Mouse (Mus musculus): ENCODE results near the gene Rdh16f1. TPM values are rescaled to one million over a fixed set of nuclear protein-coding genes. Genes with fewer than 3 reads are reported as not detected.

Rdh16f1 gene
- polyA plus RNA-seq, 1 experiment from 2014 or later: not detected

DNA sequence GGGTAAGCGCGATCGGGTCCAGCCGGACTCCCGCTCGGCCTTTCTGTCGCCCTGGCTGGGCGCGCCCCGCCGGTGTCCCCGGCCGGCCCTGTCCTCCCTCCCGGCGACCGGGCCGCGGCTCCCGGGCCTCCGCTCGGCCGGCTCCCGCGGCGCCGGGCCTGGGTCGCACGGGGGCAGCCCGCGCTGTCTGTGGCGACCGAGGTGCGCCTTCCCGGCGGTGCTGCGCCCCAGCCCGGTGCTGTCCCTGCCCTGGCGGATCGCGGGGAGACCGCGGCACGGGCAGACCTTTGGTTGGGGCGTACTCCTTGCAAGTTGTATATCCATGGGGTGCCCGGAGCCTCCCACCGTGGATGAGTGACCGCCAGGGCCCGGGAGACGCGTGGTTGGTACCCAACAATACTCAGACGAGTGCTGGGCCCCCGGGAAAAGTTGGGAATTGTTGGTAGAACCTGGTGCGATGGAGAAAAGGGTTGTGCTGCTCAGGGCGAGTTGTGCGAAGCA lies 19.9 kb upstream of the Rdh16f1 start:
- Histone ChIP-seq H3K4me1 (ENCODE audit: control insufficient read depth, insufficient read depth, low read length) (peaks cover 12% of the 10 kb centered on the region), H3K9ac (replicated peaks; ENCODE audit: low read length) (peak overlapping the region; percentile 98), H3K4me2 (ENCODE audit: low read length) (peak overlapping the region; percentile 72), H3K27me3 (ENCODE audit: control insufficient read depth, insufficient read depth, low read length) (no peaks in the 10 kb centered on the region), H3K36me3 (ENCODE audit: control insufficient read depth, insufficient read depth, low read length) (peaks cover 33% of the 10 kb centered on the region), H3K9me3 (ENCODE audit: control insufficient read depth, low read length) (no peaks in the 10 kb centered on the region), H3K27ac (replicated peaks; ENCODE audit: low read depth, low read length) (peak overlapping the region; percentile 84), H3K4me3 (replicated peaks; ENCODE audit: low read depth, low read length) (peak overlapping the region; percentile 92)
- under 1% methylated on average over 39 of the region's 55 CpGs for WGBS
- ATAC-seq (ENCODE audit: low FRiP score, low TSS enrichment) (peak; percentile 80), DNase-seq (peak; percentile 61)

GRCm38 (mm10) chr10:127744661-127745060 lies 14.9 kb upstream of the Rdh16f1 start:
- Histone ChIP-seq H3K4me3 (replicated peaks; ENCODE audit: low read depth, low read length) (no peak overlapping the region), H3K9me3 (ENCODE audit: control insufficient read depth, low read length) (no peaks in the 10 kb centered on the region), H3K4me1 (ENCODE audit: control insufficient read depth, insufficient read depth, low read length) (peaks cover 12% of the 10 kb centered on the region), H3K36me3 (ENCODE audit: control insufficient read depth, insufficient read depth, low read length) (peaks cover 69% of the 10 kb centered on the region), H3K4me2 (ENCODE audit: low read length) (no peak overlapping the region), H3K27me3 (ENCODE audit: control insufficient read depth, insufficient read depth, low read length) (no peaks in the 10 kb centered on the region), H3K27ac (replicated peaks; ENCODE audit: low read depth, low read length) (no peak overlapping the region), H3K9ac (replicated peaks; ENCODE audit: low read length) (no peak overlapping the region)
- ATAC-seq (ENCODE audit: low FRiP score, low TSS enrichment) (no peak), DNase-seq (peak; percentile 51)
- 66% methylated on average over 5 of the region's 5 CpGs for WGBS

DNA sequence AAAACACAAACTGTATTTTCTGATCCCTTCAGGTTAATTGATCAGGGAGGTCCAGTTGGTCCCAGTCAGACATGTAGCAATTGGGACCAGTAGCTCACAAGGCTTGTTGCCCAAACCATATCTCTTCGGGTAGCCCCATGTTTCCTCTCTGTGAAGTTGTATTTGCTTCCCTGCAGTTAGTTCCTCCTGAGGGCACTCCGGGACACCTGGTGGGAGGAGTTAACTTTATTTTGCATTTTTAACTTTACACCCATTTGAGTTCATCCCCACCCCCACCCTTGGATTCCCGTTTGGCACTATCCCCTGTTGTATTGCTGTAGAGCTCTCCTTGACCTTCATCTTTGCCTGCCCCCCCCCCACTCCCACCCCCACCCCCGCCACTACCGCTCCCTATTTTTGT lies 13.7 kb upstream of the Rdh16f1 start:
- no peaks in the 10 kb centered on the region for H3K9me3 ChIP-seq (ENCODE audit: control insufficient read depth, low read length)
- no peaks in the 10 kb centered on the region for H3K27me3 ChIP-seq (ENCODE audit: control insufficient read depth, insufficient read depth, low read length)
- H3K9ac ChIP-seq (replicated peaks; ENCODE audit: low read length): no peak overlapping the region
- WGBS: 87% methylated on average over 5 of the region's 5 CpGs
- ATAC-seq (ENCODE audit: low FRiP score, low TSS enrichment) (no peak), DNase-seq (no peak)
- no peak overlapping the region for H3K27ac ChIP-seq (replicated peaks; ENCODE audit: low read depth, low read length)
- no peak overlapping the region for H3K4me2 ChIP-seq (ENCODE audit: low read length)
- H3K4me3 ChIP-seq (replicated peaks; ENCODE audit: low read depth, low read length): no peak overlapping the region
- H3K4me1 ChIP-seq (ENCODE audit: control insufficient read depth, insufficient read depth, low read length): peaks cover 2% of the 10 kb centered on the region
- H3K36me3 ChIP-seq (ENCODE audit: control insufficient read depth, insufficient read depth, low read length): peaks cover 69% of the 10 kb centered on the region

DNA sequence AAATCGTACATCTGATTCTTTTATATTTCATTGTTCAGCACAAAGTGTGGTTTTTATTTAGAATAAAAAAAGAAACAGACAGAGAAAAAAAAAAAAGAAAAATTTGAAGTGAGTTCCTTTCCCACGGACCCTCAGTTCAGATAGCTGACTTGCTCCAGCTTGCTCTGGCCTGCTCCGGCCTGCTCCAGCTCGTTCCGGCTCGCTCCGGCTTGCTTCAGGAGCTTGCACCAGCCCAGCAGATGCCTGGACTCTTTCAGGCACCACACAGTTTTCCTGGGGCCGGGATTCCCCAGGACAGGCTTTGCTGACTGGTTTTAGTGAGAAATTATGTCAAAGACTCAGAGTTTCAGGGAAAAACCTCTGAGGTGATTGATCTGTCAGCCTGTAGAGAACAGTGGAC lies 12.3 kb upstream of the Rdh16f1 start:
- ATAC-seq (ENCODE audit: low FRiP score, low TSS enrichment) (no peak), DNase-seq (no peak)
- Histone ChIP-seq H3K4me3 (replicated peaks; ENCODE audit: low read depth, low read length) (no peak overlapping the region), H3K27me3 (ENCODE audit: control insufficient read depth, insufficient read depth, low read length) (no peaks in the 10 kb centered on the region), H3K4me2 (ENCODE audit: low read length) (no peak overlapping the region), H3K27ac (replicated peaks; ENCODE audit: low read depth, low read length) (no peak overlapping the region), H3K9me3 (ENCODE audit: control insufficient read depth, low read length) (no peaks in the 10 kb centered on the region), H3K4me1 (ENCODE audit: control insufficient read depth, insufficient read depth, low read length) (no peaks in the 10 kb centered on the region), H3K36me3 (ENCODE audit: control insufficient read depth, insufficient read depth, low read length) (peaks cover 61% of the 10 kb centered on the region), H3K9ac (replicated peaks; ENCODE audit: low read length) (no peak overlapping the region)
- WGBS: 97% methylated on average over 8 of the region's 8 CpGs

GRCm38 (mm10) chr10:127748847-127749612 lies 10.6 kb upstream of the Rdh16f1 start:
- Histone ChIP-seq H3K9ac (replicated peaks; ENCODE audit: low read length) (no peak overlapping the region), H3K27ac (replicated peaks; ENCODE audit: low read depth, low read length) (no peak overlapping the region), H3K4me1 (ENCODE audit: control insufficient read depth, insufficient read depth, low read length) (no peaks in the 10 kb centered on the region), H3K36me3 (ENCODE audit: control insufficient read depth, insufficient read depth, low read length) (peaks cover 43% of the 10 kb centered on the region), H3K9me3 (ENCODE audit: control insufficient read depth, low read length) (no peaks in the 10 kb centered on the region), H3K4me2 (ENCODE audit: low read length) (no peak overlapping the region), H3K27me3 (ENCODE audit: control insufficient read depth, insufficient read depth, low read length) (no peaks in the 10 kb centered on the region), H3K4me3 (replicated peaks; ENCODE audit: low read depth, low read length) (no peak overlapping the region)
- WGBS: 10% methylated on average over 8 of the region's 8 CpGs
- no peak for DNase-seq
- ATAC-seq (ENCODE audit: low FRiP score, low TSS enrichment): no peak

DNA sequence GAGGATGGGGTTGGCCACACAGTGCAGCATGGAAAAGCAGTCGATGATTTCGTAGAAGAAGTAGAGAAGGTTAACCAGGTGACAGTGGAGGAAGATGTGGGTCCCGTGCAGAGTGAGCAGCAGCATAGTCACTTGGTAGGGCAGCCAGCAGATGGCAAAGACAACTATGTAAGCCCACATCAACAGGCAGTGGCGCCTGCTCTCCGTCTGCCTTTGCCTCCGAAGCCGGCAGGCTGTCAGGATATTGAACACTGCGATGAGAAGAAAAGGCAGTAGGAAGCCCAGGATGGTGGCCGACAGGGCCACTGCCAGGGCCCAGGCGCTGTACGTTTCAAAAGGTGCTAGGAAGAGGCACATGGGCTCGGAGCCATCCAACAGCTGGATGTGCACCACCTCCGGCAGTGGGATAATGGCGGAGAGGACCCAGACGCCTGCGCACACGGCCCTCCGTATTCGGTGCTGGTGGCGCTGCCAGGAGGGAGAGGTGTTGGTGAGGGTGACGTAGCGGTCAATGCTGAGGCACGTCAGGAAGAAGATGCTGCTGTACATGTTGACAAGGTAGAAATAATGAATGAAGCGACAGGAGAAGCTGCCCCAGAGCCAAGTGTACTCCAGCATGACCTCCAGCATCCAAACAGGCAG lies 9.3 kb upstream of the Rdh16f1 start:
- Histone ChIP-seq H3K27ac (replicated peaks; ENCODE audit: low read depth, low read length) (no peak overlapping the region), H3K9me3 (ENCODE audit: control insufficient read depth, low read length) (no peaks in the 10 kb centered on the region), H3K9ac (replicated peaks; ENCODE audit: low read length) (no peak overlapping the region), H3K4me2 (ENCODE audit: low read length) (peak overlapping the region; percentile 39), H3K4me1 (ENCODE audit: control insufficient read depth, insufficient read depth, low read length) (no peaks in the 10 kb centered on the region), H3K36me3 (ENCODE audit: control insufficient read depth, insufficient read depth, low read length) (peaks cover 31% of the 10 kb centered on the region), H3K27me3 (ENCODE audit: control insufficient read depth, insufficient read depth, low read length) (no peaks in the 10 kb centered on the region), H3K4me3 (replicated peaks; ENCODE audit: low read depth, low read length) (peak overlapping the region; percentile 11; the same call in 1 of the 2 replicates)
- WGBS: 49% methylated on average over 24 of the region's 24 CpGs
- ATAC-seq (ENCODE audit: low FRiP score, low TSS enrichment) (no peak), DNase-seq (no peak)

DNA sequence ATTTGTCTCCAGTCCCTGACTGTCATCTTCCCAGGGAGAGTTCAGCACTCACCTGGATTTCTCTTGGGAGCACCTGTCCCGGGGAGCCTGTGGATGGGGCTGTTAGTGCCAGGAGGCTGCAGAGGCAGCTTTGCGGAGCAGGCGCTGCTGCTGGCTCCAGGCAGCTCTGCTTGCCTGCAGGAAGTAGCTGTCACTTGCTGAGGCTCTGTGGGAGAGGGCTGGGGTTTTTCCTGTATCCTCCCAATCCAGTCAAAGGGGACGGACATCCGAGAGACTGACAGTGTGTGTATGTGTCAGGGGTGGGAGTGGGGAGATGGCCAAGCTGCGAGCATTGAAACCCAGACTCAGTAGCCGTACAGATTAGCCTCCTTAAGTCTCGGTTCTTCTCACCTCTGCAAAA lies 8.0 kb upstream of the Rdh16f1 start, which contains the start of gene Gpr182:
Gpr182 (minus strand) TSS at position 185 of the 400 bp plus-strand sequence.
- no peaks in the 10 kb centered on the region for H3K27me3 ChIP-seq (ENCODE audit: control insufficient read depth, insufficient read depth, low read length)
- H3K9me3 ChIP-seq (ENCODE audit: control insufficient read depth, low read length): no peaks in the 10 kb centered on the region
- ATAC-seq (ENCODE audit: low FRiP score, low TSS enrichment) (no peak), DNase-seq (no peak)
- H3K36me3 ChIP-seq (ENCODE audit: control insufficient read depth, insufficient read depth, low read length): peaks cover 20% of the 10 kb centered on the region
- H3K27ac ChIP-seq (replicated peaks; ENCODE audit: low read depth, low read length): no peak within 1 kb of the TSS
- no peak within 1 kb of the TSS; the same call in 1 of the 2 replicates for H3K4me3 ChIP-seq (replicated peaks; ENCODE audit: low read depth, low read length)
- peak within 1 kb of the TSS; percentile 39 for H3K4me2 ChIP-seq (ENCODE audit: low read length)
- 64% methylated on average over 8 of the region's 8 CpGs for WGBS
- no peak within 1 kb of the TSS for H3K9ac ChIP-seq (replicated peaks; ENCODE audit: low read length)
- no peaks in the 10 kb centered on the region for H3K4me1 ChIP-seq (ENCODE audit: control insufficient read depth, insufficient read depth, low read length)

- no peak for DNase-seq
- WGBS: 85% methylated on average over 6 of the region's 6 CpGs
Observed at GRCm38 (mm10) chr10:127754566-127755166, 4.9 kb upstream of the Rdh16f1 start.

More at GRCm38 (mm10) chr10:127754566-127755166, 4.9 kb upstream of the Rdh16f1 start:
- Histone ChIP-seq H3K9ac (replicated peaks; ENCODE audit: low read length) (no peak overlapping the region), H3K27ac (replicated peaks; ENCODE audit: low read depth, low read length) (no peak overlapping the region), H3K9me3 (ENCODE audit: control insufficient read depth, low read length) (no peaks in the 10 kb centered on the region), H3K4me3 (replicated peaks; ENCODE audit: low read depth, low read length) (no peak overlapping the region), H3K27me3 (ENCODE audit: control insufficient read depth, insufficient read depth, low read length) (no peaks in the 10 kb centered on the region), H3K4me2 (ENCODE audit: low read length) (no peak overlapping the region), H3K36me3 (ENCODE audit: control insufficient read depth, insufficient read depth, low read length) (no peaks in the 10 kb centered on the region), H3K4me1 (ENCODE audit: control insufficient read depth, insufficient read depth, low read length) (no peaks in the 10 kb centered on the region)
- no peak for ATAC-seq (ENCODE audit: low FRiP score, low TSS enrichment)
